Mouse (Mus musculus) intestine, postnatal 0 days (tissue): ENCODE measurements around the gene Rnf103. TPM values are rescaled to one million over a fixed set of nuclear protein-coding genes. Genes with fewer than 3 reads are reported as not detected.
"Not testable (repeated sequence)": the region's sequence is repeated elsewhere in the genome, so short reads cannot be mapped to it uniquely, and the experiment has no call there.

Source experiments
- ATAC-seq: fragments of 200-750 bp; cut with Nextera tagmentation; 2 replicates; pipeline ENCODE4 v1.8.0; 2017; ENCODE audit warnings: mild to moderate bottlenecking, moderate TSS enrichment, moderate library complexity
- H3K27ac ChIP-seq: fragments of 300-500 bp; sonication (generic); 2 replicates; pipeline ENCODE4 v1.5.1; 2014; ENCODE audit warnings: mild to moderate bottlenecking, low read depth, low read length, moderate library complexity
- H3K27me3 ChIP-seq: fragments of 300-500 bp; sonication (generic); replicated peaks from 2 replicates; pipeline ENCODE4 v1.6.1; 2014; ENCODE audit warnings: low read length, mixed read lengths; ENCODE audit not compliant: control insufficient read depth, insufficient read depth
- H3K36me3 ChIP-seq: fragments of 300-500 bp; sonication (generic); 2 replicates; pipeline ENCODE4 v1.6.1; 2014; ENCODE audit warnings: mild to moderate bottlenecking, moderate library complexity; ENCODE audit not compliant: control insufficient read depth, insufficient read depth
- H3K4me1 ChIP-seq: fragments of 300-500 bp; sonication (generic); replicated peaks from 2 replicates; pipeline ENCODE4 v1.6.1; 2014; ENCODE audit warnings: antibody characterized with exemption, low read length, mixed read lengths; ENCODE audit not compliant: control insufficient read depth, insufficient read depth
- H3K4me2 ChIP-seq: fragments of 300-500 bp; sonication (generic); replicated peaks from 2 replicates; pipeline ENCODE4 v1.6.1; 2014; ENCODE audit warnings: low read depth, mild to moderate bottlenecking, moderate library complexity
- H3K4me3 ChIP-seq: fragments of 300-500 bp; sonication (generic); 2 replicates; pipeline ENCODE4 v1.5.1; 2014; ENCODE audit warnings: low read depth, low read length
- H3K9ac ChIP-seq: fragments of 300-500 bp; sonication (generic); 2 replicates; pipeline ENCODE4 v1.6.1; 2014; ENCODE audit warnings: mild to moderate bottlenecking, low read depth, low read length
- H3K9me3 ChIP-seq: fragments of 300-500 bp; sonication (generic); 2 replicates; pipeline ENCODE4 v1.6.1; 2016; ENCODE audit warnings: mixed run types; ENCODE audit not compliant: control insufficient read depth
- CTCF ChIP-seq: sonication (generic); IDR thresholded peaks from 2 replicates; pipeline ENCODE4 v1.5.1; 2016; ENCODE audit warnings: low read depth, mild to moderate bottlenecking, control low read depth, antibody characterized with exemption, moderate library complexity
- WGBS: fragments of 180-500 bp; shearing (Covaris S2); extraction: QIAGEN DNeasy Blood & Tissue Kit; methylation state at CpG from one replicate; pipeline ENCODE4 v1.1.7; 2014; 5-methylcytosine and 5-hydroxymethylcytosine counted together
- polyA plus RNA-seq: library from polyadenylated mRNA; unstranded; fragments of >200 nt; fragmentation: Nextera tagmentation; extraction: Ambion mirVana; gene quantifications from 2 replicates; pipeline ENCODE4 v1.2.1, GENCODE M21; 2015

Rnf103 gene
- polyA plus RNA-seq, 1 experiment from 2014 or later, result 44.2 TPM

GRCm38 (mm10) chr6:71465146-71465545 is 28.5 kb upstream of the Rnf103 start:
- 91% methylated on average over 3 of the region's 3 CpGs for WGBS
- ATAC-seq, result no peak

DNA sequence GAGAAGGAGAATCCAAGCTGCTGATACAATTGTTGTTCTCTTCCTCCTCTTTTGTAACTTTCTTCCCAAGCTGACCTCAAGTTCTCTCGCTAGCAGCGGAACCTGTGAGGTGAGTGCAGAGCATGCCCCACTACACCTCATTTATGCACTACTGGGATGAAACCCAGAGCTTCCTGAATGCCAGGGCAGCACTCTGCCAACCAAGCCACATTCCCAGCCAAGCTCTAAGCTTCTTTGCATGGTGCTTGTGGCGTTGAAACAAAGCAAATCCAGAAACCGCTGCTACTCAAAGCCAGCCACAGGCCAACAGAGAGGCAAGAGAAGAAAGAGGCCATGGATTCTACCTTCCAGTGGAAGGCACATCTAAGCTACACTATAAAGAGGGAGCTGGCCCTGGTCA is 25.9 kb upstream of the Rnf103 start:
- no peak overlapping the region for H3K27ac ChIP-seq
- no peak overlapping the region for H3K9ac ChIP-seq
- 90% methylated on average over 4 of the region's 4 CpGs for WGBS
- no peak overlapping the region for H3K4me3 ChIP-seq
- no peaks in the 10 kb centered on the region for H3K36me3 ChIP-seq
- no peaks in the 10 kb centered on the region for H3K4me1 ChIP-seq
- no peak overlapping the region for H3K4me2 ChIP-seq
- H3K9me3 ChIP-seq, result no peaks in the 10 kb centered on the region
- ATAC-seq, result no peak
- no peak for TF ChIP-seq CTCF
- no peaks in the 10 kb centered on the region for H3K27me3 ChIP-seq

More at GRCm38 (mm10) chr6:71465146-71465545, 28.5 kb upstream of the Rnf103 start:
- H3K4me1 ChIP-seq, result no peaks in the 10 kb centered on the region
- no peak overlapping the region for H3K9ac ChIP-seq
- H3K9me3 ChIP-seq, result no peaks in the 10 kb centered on the region
- H3K4me3 ChIP-seq, result no peak overlapping the region
- H3K36me3 ChIP-seq, result no peaks in the 10 kb centered on the region
- no peaks in the 10 kb centered on the region for H3K27me3 ChIP-seq
- TF ChIP-seq CTCF, result no peak
- no peak overlapping the region for H3K27ac ChIP-seq
- H3K4me2 ChIP-seq, result no peak overlapping the region

DNA sequence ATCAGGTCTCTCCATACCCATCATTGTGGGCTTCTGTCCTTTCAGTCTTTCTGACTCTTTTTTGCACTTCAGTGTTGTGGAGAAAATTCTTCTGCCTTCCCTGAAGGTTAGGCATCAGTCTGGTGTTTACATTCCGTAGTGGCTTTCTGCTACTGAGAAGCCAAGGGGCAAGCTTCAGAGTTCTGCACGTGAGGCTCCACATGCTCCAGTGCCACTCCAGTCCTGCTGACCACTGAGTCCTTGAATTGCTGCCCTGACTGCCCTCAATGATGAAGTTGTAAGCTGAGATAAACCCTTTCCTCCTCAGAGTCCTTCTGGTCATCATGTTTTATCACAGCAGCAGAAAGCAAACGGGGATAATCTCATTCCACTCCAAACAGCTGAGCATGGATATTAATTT is 24.4 kb upstream of the Rnf103 start:
- TF ChIP-seq CTCF, result no peak
- Histone ChIP-seq H3K4me2 (no peak overlapping the region), H3K27ac (no peak overlapping the region), H3K9me3 (no peaks in the 10 kb centered on the region), H3K9ac (no peak overlapping the region), H3K27me3 (no peaks in the 10 kb centered on the region), H3K4me1 (no peaks in the 10 kb centered on the region), H3K4me3 (no peak overlapping the region), H3K36me3 (no peaks in the 10 kb centered on the region)
- WGBS, result 24% methylated on average over 3 of the region's 3 CpGs
- ATAC-seq, result no peak

- H3K27me3 ChIP-seq, result no peaks in the 10 kb centered on the region
- WGBS, result 50% methylated on average over 4 of the region's 4 CpGs
- no peak overlapping the region for H3K9ac ChIP-seq
- H3K9me3 ChIP-seq, result no peaks in the 10 kb centered on the region
- 0 out of 2 replicates have a peak, but pooled peaks cover 6% of the 10 kb centered on the region for H3K4me1 ChIP-seq
- TF ChIP-seq CTCF, result no peak
- no peak for ATAC-seq
- H3K36me3 ChIP-seq, result no peaks in the 10 kb centered on the region
- H3K27ac ChIP-seq, result no peak overlapping the region
- no peak overlapping the region for H3K4me2 ChIP-seq
- no peak overlapping the region for H3K4me3 ChIP-seq
These were observed 21.7 kb upstream of the Rnf103 start for GRCm38 (mm10) chr6:71471830-71472520.

GRCm38 (mm10) chr6:71472786-71473185 is 20.9 kb upstream of the Rnf103 start:
- no peak overlapping the region for H3K27ac ChIP-seq
- no peak overlapping the region for H3K4me3 ChIP-seq
- H3K36me3 ChIP-seq, result no peaks in the 10 kb centered on the region
- H3K4me2 ChIP-seq, result no peak overlapping the region
- no peaks in the 10 kb centered on the region for H3K9me3 ChIP-seq
- H3K9ac ChIP-seq, result no peak overlapping the region
- TF ChIP-seq CTCF, result no peak
- H3K27me3 ChIP-seq, result no peaks in the 10 kb centered on the region
- ATAC-seq, result no peak
- H3K4me1 ChIP-seq, result 0 out of 2 replicates have a peak, but pooled peaks cover 6% of the 10 kb centered on the region
- 71% methylated on average over 1 of the region's 1 CpGs for WGBS

GRCm38 (mm10) chr6:71475604-71476003 is 18.1 kb upstream of the Rnf103 start:
- Histone ChIP-seq H3K4me3 (no peak overlapping the region), H3K9ac (no peak overlapping the region), H3K4me1 (0 out of 2 replicates have a peak, but pooled peaks cover 6% of the 10 kb centered on the region), H3K4me2 (no peak overlapping the region), H3K27ac (peak overlapping the region; percentile 62; the same call in 1 of the 2 replicates), H3K9me3 (no peaks in the 10 kb centered on the region), H3K27me3 (no peaks in the 10 kb centered on the region), H3K36me3 (no peaks in the 10 kb centered on the region)
- 36% methylated on average over 3 of the region's 3 CpGs for WGBS
- no peak for TF ChIP-seq CTCF
- ATAC-seq, result peak; percentile 71

DNA sequence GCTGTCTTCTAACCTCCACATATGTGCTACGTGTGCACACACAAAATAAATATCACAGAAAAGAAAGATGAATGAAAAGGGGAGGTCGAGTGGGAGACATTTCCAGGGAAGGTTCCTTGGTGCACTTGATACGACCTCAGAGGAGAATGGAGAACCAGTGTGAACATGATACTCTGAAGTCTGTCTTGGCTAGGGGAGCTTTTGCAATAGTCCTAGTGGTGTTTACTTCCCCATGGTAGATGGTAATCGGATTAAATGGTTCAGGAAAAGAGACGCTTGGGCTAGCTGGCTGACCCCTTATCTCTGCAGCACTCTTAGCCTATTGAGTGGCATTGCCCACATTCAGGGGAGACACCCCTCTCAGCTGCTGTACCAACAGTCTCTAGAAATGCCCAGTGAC is 16.9 kb upstream of the Rnf103 start:
- no peak overlapping the region for H3K9ac ChIP-seq
- WGBS, result 73% methylated on average over 5 of the region's 5 CpGs
- H3K9me3 ChIP-seq, result no peaks in the 10 kb centered on the region

DNA sequence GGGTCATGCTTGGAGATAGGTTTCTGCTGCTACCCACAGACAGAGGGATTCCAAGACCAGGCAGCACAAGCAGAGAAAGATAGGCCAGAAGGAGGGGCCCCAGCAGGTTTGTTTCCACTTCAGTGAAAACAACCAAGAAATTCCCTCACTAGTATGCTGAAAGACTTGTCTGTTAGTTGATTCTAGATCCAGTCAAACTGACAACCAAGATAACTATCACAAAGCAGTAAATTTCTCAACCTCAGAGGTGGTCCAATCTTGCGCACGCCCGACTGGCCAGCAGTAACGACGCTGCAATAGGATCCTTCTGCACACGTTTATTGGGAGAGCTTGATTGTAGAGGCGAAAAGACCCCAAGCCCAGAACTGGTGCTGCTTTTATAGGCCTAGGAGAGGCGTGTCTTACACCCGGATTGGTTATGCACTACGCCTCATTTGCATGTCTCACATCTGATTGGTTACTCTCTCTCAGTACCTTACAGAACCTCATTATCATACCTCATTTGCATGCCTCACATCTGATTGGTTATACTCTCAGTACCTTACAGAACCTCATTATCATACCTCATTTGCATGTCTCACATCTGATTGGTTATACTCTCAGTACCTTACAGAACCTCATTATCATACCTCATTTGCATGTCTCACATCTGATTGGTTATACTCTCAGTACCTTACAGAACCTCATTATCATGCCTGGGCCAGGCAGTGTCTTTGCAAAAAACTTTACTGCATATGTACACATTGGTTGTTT is 14.7 kb upstream of the Rnf103 start:
- not testable (repeated sequence) for H3K27me3 ChIP-seq, H3K36me3 ChIP-seq, H3K9me3 ChIP-seq, H3K4me1 ChIP-seq, H3K9ac ChIP-seq, H3K4me2 ChIP-seq, H3K4me3 ChIP-seq
- 88% methylated on average over 8 of the region's 10 CpGs for WGBS
- peak overlapping the region; percentile 62 for H3K27ac ChIP-seq
- ATAC-seq, result peak; percentile 2; the same call in 1 of the 2 replicates

More for the DNA sequence above, 16.9 kb upstream of the Rnf103 start:
- TF ChIP-seq CTCF, result no peak
- no peak overlapping the region for H3K4me2 ChIP-seq
- H3K36me3 ChIP-seq, result no peaks in the 10 kb centered on the region
- H3K27ac ChIP-seq, result no peak overlapping the region; the same call in 1 of the 2 replicates
- H3K27me3 ChIP-seq, result no peaks in the 10 kb centered on the region
- H3K4me1 ChIP-seq, result 0 out of 2 replicates have a peak, but pooled peaks cover 6% of the 10 kb centered on the region
- no peak overlapping the region for H3K4me3 ChIP-seq
- no peak for ATAC-seq

DNA sequence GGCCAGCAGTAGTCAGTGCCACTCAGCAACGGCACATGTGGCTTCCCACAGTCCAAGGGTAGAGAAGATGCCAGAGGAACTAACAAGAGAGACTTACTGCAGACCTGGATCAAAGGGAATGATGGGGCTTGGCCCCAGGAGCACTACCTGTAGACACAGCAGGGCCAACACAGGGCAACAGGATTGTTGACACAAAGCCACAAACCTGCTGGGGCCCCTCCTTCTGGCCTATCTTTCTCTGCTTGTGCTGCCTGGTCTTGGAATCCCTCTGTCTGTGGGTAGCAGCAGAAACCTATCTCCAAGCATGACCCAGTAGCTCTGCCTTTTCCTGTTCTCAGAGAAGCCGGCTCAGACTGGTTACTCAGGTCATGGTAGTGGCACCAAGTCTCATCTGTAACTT is 14.1 kb upstream of the Rnf103 start:
- not testable (repeated sequence) for H3K27ac ChIP-seq, H3K4me2 ChIP-seq, H3K4me3 ChIP-seq, H3K9me3 ChIP-seq, H3K4me1 ChIP-seq, H3K9ac ChIP-seq, H3K27me3 ChIP-seq, H3K36me3 ChIP-seq
- 67% methylated on average over 2 of the region's 2 CpGs for WGBS
- ATAC-seq, result peak; percentile 26
